ENCODE assay signal across 10 mouse cellular contexts in the genomic region with DNA sequence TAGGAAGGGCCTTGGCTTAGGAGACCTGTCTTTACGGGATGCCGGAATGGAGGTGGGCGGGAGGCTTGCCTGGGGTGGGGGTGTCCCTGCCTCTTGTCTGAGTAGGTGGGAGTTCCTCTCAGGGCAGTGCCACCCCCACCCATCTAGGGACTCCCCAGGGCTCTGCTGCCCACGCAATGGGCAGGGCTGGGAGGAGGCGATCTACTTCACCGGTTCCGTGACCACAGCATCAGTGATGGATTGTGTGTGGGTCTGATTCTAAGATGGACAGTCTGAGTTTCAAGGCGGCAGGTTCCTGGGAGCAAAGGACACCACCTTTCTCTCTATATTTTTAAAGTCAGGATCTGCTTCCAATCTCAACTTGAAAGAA. TPM values are rescaled to one million over a fixed set of nuclear protein-coding genes. Genes with fewer than 3 reads are reported as not detected.
DNase-seq lines count a peak whose midpoint lies in the region; ATAC-seq and TF ChIP-seq lines count a peak whose summit lies in the region.
"Had no signal": no experiment of that assay in that cellular context is flagged by ENCODE, and none has a peak within 500 bp of the region (broad histone marks: within the 10 kb centered on the region; RNA-seq: fewer than 3 reads in every experiment).

No protein-coding gene starts in this region.

- no peak overlapping the region for H3K9ac ChIP-seq in limb, embryonic 13.5 days
- H3K9ac ChIP-seq in stomach, embryonic 16.5 days (ENCODE audit: low read length) = no peak overlapping the region

- no peak for TF ChIP-seq CTCF in cerebellum, adult 2 months (IDR thresholded peaks at IDR 0.05; ENCODE audit: borderline replicate concordance, insufficient read depth, low read depth, low read length)

- H3K9me3 ChIP-seq in limb, embryonic 13.5 days = no peaks in the 10 kb centered on the region
- H3K9me3 ChIP-seq in stomach, embryonic 16.5 days (replicated peaks; ENCODE audit: control insufficient read depth, low read length) = no peaks in the 10 kb centered on the region

- peak overlapping the region; percentile 87 for H3K27ac ChIP-seq in cerebellum, adult 2 months (ENCODE audit: insufficient read depth, low read length)
- H3K27ac ChIP-seq in limb, embryonic 13.5 days = no peak overlapping the region
- no peak overlapping the region for H3K27ac ChIP-seq in stomach, embryonic 16.5 days (ENCODE audit: low read length)

- no peaks in the 10 kb centered on the region for H3K27me3 ChIP-seq in cerebellum, adult 2 months (ENCODE audit: control insufficient read depth, insufficient read depth, low read length)
- peaks cover 62% of the 10 kb centered on the region for H3K27me3 ChIP-seq in limb, embryonic 13.5 days
- H3K27me3 ChIP-seq in stomach, embryonic 16.5 days (ENCODE audit: control insufficient read depth, insufficient read depth, low read length) = peaks cover 8% of the 10 kb centered on the region; the same call in 1 of the 2 replicates

- H3K4me2 ChIP-seq in limb, embryonic 13.5 days (replicated peaks) = peak overlapping the region; percentile 53
- H3K4me2 ChIP-seq in stomach, embryonic 16.5 days (ENCODE audit: low read depth, low read length) = peak overlapping the region; percentile 37; the same call in 1 of the 2 replicates

- H3K36me3 ChIP-seq in limb, embryonic 13.5 days = no peaks in the 10 kb centered on the region
- no peaks in the 10 kb centered on the region for H3K36me3 ChIP-seq in stomach, embryonic 16.5 days (ENCODE audit: control insufficient read depth, insufficient read depth, low read length)

- H3K4me3 ChIP-seq in cerebellum, adult 2 months (replicated peaks; ENCODE audit: insufficient read depth, low read depth, low read length) = peak overlapping the region; percentile 94
- H3K4me3 ChIP-seq in limb, embryonic 13.5 days = peak overlapping the region; percentile 19
- H3K4me3 ChIP-seq in stomach, embryonic 16.5 days (replicated peaks; ENCODE audit: low read length) = peak overlapping the region; percentile 21; the same call in 1 of the 2 replicates

- ATAC-seq in limb, embryonic 13.5 days (ENCODE audit: low FRiP score, low read depth) = no peak
- ATAC-seq in stomach, embryonic 16.5 days (ENCODE audit: insufficient read depth, low FRiP score) = no peak

- no peak for TF ChIP-seq POLR2A in cerebellum, adult 2 months (IDR thresholded peaks at IDR 0.05; ENCODE audit: borderline replicate concordance, insufficient read depth, low read length)

- 5% methylated on average over 8 of the region's 8 CpGs for WGBS in cerebellum, adult 2 months
- 10% methylated on average over 8 of the region's 8 CpGs for WGBS in limb, embryonic 13.5 days
- 18% methylated on average over 8 of the region's 8 CpGs for WGBS in stomach, embryonic 16.5 days

- DNase-seq in cerebellum, adult 2 months = no peak
- no peak for DNase-seq in cerebellum, postnatal 36 days
- peak; percentile 29 for DNase-seq in right cerebral cortex, adult 18-20 months
- DNase-seq in right cerebral cortex, postnatal 25 days = no peak
- DNase-seq in lung, postnatal 36 days = no peak
- no peak for DNase-seq in layer of hippocampus, postnatal 10 days (ENCODE audit: low spot score in 2 of 2)
- DNase-seq: kidney, adult 11 months had no signal

- H3K4me1 ChIP-seq in cerebellum, adult 2 months (ENCODE audit: control insufficient read depth, insufficient read depth, low read length) = peaks cover 38% of the 10 kb centered on the region
- H3K4me1 ChIP-seq in limb, embryonic 13.5 days = peaks cover 10% of the 10 kb centered on the region; the same call in 1 of the 2 replicates
- no peaks in the 10 kb centered on the region for H3K4me1 ChIP-seq in stomach, embryonic 16.5 days (ENCODE audit: control insufficient read depth, insufficient read depth, low read length)

RNA-seq across cellular contexts. Expression of a gene that starts 5.7 kb away (rescaled TPM):
- 55.9 and 71.0 TPM in 2 replicates for polyA plus RNA-seq in cerebellum, adult 2 months (2012; rRNA removed)
- polyA plus RNA-seq in limb, embryonic 13.5 days (2015; fragmentation: Nextera tagmentation; extraction: Ambion mirVana) = 0.05 and 0.08 TPM in 2 replicates
- polyA plus RNA-seq in stomach, embryonic 16.5 days (2015; fragmentation: Nextera tagmentation; extraction: Ambion mirVana) = 1.2 and 2.1 TPM in 2 replicates
- 10 to 100 TPM; 28.4 to 28.8 TPM for total RNA-seq in layer of hippocampus, postnatal 10 days (2021)
- polyA plus RNA-seq: limb, embryonic 11.5 days had no signal

RNA-seq across cellular contexts. Expression of a gene that starts 36.6 kb away (rescaled TPM):
- polyA plus RNA-seq in cerebellum, adult 2 months (2012; rRNA removed) = 28.1 and 29.3 TPM in 2 replicates
- not detected in 2 replicates for polyA plus RNA-seq in limb, embryonic 13.5 days (2015; fragmentation: Nextera tagmentation; extraction: Ambion mirVana)
- polyA plus RNA-seq in stomach, embryonic 16.5 days (2015; fragmentation: Nextera tagmentation; extraction: Ambion mirVana) = 0.43 and 0.91 TPM in 2 replicates
- 10 to 100 TPM; 14.0 to 16.8 TPM for total RNA-seq in layer of hippocampus, postnatal 10 days (2021)

Comparison
In these comparisons a context has a peak if more than half of its experiments do, and no peak if none do; other contexts are left out.
1. H3K4me3 ChIP-seq: peak in every context shown above with its lines; median percentile 94 in cerebellum, adult 2 months; 21 in stomach, embryonic 16.5 days; 19 in limb, embryonic 13.5 days.
2. RNA of a gene that starts 5.7 kb away (polyA plus RNA-seq): 55.9 to 71.0 TPM in cerebellum, adult 2 months; 1.2 to 2.1 TPM in stomach, embryonic 16.5 days and 0.05 to 0.08 TPM in limb, embryonic 13.5 days; every median in the first group is over 10 times any median in the second.
3. RNA of a gene that starts 36.6 kb away (polyA plus RNA-seq): 28.1 to 29.3 TPM in cerebellum, adult 2 months; 0.43 to 0.91 TPM in stomach, embryonic 16.5 days and not detected in limb, embryonic 13.5 days; every median in the first group is over 10 times any median in the second.